Mouse (Mus musculus): ENCODE results near the gene Ckap5.

Gene Ckap5

GRCm38 (mm10) chr2:91628171-91628570, 101.6 kb downstream of the Ckap5 start:
- no peak for DNase-seq

- DNase-seq = no peak
These were observed 103.1 kb downstream of the Ckap5 start for GRCm38 (mm10) chr2:91629682-91630081.

GRCm38 (mm10) chr2:91630384-91630783, 103.8 kb downstream of the Ckap5 start:
- DNase-seq = no peak

- no peak for DNase-seq
These were observed 105.3 kb downstream of the Ckap5 start for GRCm38 (mm10) chr2:91631826-91632225.

- DNase-seq = no peak
These were observed 105.8 kb downstream of the Ckap5 start for GRCm38 (mm10) chr2:91632316-91632715.

- DNase-seq = no peak
These were observed 106.9 kb downstream of the Ckap5 start for GRCm38 (mm10) chr2:91633334-91633977.

DNA sequence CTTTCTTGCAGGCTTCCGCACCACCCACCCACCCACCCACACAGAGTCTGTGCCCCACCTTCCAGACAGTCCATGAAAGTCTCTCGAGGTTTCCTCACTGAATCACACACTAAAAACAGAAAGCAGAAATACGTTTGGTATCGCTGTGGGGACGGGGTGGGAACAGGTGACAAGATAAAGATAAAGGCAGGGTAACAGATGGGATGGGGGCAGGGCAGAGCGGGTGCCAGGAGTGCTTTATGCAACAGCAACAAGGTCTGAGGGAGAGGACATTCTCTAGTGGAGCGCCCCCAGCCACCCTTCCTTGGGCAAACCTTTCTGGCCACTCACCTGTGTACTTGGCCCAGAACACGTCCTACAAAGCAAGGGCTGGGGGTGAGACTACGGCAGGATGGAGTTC, 108.3 kb downstream of the Ckap5 start:
- no peak for DNase-seq

DNA sequence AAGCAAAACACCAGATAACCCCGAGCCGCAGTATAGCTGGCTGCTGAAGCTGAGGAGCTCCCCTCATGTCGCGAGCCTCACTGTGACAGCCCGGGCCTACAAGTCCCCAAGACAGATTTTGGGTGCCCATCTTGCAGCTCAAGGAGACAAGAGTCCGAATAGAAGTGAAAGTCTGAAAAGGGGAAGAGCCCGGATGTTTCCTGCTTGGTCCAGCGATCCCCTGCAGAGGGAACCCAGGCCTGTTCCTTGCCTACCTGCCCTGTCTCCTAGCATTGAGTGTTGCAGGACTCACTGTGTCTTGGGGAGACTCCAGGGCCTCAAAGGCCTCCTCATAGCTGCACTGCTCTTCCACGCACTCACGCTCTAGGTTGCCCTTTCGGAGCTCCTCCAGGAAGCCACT, 108.9 kb downstream of the Ckap5 start:
- DNase-seq = no peak

DNA sequence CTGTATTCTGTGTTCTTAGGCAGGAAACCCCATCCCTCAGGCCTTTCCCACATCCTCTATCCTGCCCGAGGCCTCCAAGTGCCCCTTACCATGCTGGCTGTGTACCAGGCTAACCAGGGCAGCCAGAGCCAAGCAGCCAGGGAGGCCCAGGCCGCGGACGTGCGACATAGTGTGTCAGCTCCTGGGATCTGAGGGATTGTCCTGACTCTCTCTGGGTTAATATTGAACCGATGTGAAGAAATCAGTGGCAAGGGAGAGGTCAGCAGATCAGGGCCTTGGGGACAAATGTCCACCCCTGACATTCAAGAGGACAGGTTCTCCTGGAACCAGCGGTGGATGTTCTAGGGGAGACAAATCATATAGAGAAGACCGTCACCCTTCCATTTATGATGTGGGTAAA, 109.7 kb downstream of the Ckap5 start, which contains the start of gene F2:
F2 (minus strand) TSS at position 186 of the 400 bp plus-strand sequence.
- no peak for DNase-seq

- DNase-seq = no peak
These were observed 110.3 kb downstream of the Ckap5 start for GRCm38 (mm10) chr2:91636727-91637338.

DNA sequence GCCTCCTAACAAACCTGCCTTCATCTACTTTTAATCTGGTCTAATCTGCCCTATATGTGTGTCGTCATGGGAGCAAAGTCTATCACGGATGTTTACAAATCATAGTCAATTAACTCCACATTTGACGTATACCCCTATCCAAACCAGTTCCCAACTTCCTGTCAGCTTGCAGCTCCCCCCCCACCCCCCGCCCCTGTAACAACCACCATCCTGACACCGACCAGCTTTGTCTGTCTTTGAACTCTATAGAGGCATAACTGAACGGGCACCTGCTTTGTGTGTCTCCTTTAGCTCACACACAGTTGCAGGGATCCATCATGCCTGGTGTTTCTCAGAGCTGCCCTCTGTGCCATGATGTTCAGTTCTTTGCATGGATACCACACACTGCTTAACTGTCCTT, 112.4 kb downstream of the Ckap5 start:
- no peak for DNase-seq

GRCm38 (mm10) chr2:91642825-91643415, 116.4 kb downstream of the Ckap5 start:
- no peak for DNase-seq

DNA sequence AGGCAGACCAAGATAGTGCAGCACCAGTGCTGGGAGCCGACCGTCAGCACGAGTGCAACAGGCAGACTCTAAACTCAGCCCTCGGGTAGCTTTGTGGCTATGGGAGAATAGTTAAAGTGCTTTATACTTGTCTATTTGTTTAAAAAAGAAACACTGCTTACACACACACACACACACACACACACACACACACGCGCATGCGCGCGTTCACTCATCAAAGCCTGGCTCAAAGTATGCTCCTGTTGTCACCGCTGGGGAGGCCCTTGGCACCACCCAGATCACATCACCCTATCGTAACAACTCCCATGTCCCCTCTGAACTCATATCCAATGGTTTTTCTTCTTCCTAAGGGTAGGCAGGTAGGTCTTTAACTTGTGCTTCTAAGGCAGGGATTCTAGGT, 117.5 kb downstream of the Ckap5 start:
- DNase-seq = no peak

DNA sequence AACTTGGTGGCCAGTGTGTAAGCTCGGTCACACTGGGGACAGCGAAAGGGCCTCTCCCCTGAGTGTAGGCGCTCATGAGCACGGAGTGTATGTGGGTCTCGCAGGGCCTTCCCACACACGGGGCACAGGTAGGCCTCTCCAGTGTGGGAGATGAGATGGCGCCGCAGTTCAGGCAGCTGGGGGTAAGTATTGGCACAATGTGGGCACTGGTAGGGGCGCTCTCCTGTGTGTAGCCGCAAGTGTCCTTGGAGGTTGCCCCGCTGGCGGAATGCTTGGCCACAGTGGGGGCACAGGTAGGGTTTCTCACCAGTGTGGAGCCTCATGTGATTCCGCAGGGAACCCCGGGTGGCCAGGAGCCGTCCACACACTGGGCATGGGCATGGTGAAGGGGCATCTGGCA, 118.8 kb downstream of the Ckap5 start:
- DNase-seq = no peak

DNA sequence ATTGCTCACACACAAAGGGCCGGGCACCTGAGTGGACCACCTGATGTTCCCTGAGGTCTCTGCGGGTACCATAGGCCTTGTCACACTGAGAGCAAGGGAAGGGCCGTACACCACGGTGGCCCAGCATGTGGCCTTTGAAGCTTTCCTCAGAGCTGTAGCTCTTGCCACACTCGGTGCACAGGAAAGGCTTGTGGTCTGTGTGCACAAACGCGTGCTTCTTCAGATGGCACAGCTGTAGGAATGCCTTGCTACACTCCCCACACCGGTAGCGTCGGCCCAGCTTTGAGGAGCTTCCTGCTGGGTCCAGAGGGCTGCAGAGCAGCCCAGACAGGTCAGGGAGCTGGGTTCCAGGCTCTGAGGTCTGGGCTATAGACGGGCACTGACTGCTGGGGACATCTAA, 119.2 kb downstream of the Ckap5 start:
- no peak for DNase-seq

DNA sequence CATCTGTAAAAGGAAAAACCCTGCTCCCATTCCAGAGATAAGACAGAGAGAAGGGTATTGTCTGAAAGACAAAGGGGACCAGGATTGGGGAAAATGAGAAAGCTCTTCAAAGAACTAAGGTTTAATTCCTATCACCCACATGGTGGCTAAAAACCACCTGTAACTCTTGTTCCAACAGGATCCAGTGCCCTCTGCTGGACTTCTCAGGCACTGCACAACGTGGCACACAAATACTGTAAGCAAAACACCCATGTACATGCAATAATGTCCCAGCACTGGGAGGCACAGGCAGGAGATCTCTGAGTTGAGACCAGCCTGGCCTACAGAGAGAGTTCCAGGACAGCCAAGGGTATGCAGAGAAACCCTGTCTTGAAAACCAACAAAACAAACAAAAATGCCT, 120.2 kb downstream of the Ckap5 start:
- no peak for DNase-seq

- DNase-seq = no peak
These were observed 122.6 kb downstream of the Ckap5 start for GRCm38 (mm10) chr2:91649152-91649551.

GRCm38 (mm10) chr2:91649553-91650359, 123.2 kb downstream of the Ckap5 start, which contains the start of the genes Zfp408 and Arhgap1:
Gene Zfp408, minus strand, starts transcription at chr2:91649791.
Gene Arhgap1, plus strand, starts transcription at chr2:91649860.
- DNase-seq = peak; percentile 96

DNA sequence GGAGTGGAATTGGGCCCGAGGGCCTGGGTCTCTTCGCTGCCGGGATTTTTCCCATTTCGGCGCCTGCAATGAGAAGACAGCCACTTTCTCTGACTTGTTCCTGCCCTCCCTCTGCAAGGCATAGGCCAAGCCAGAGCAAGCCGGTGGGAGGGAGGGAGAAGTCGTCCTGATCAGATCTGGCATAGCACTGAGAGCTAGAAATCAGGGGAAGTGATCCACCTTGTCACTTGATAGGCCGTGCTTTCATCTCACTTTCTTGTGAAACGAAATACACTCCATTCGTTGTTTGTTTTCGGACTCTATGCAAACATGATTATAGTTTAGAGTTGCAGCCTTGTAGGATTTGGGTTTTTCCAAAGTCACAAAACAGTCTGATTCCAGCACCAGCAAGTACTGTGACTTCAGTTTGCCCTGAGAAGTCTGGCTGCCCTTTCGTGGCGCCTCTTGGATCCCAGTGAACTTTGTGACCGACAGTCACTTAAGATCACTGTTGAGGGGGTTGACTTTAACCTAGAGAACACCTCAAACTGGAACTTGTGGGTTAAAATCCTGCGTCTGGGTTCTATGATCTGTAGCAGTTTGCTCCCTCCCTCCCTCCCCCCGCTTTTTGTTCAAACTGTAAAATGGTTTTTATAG, 123.9 kb downstream of the Ckap5 start:
- DNase-seq = no peak

DNA sequence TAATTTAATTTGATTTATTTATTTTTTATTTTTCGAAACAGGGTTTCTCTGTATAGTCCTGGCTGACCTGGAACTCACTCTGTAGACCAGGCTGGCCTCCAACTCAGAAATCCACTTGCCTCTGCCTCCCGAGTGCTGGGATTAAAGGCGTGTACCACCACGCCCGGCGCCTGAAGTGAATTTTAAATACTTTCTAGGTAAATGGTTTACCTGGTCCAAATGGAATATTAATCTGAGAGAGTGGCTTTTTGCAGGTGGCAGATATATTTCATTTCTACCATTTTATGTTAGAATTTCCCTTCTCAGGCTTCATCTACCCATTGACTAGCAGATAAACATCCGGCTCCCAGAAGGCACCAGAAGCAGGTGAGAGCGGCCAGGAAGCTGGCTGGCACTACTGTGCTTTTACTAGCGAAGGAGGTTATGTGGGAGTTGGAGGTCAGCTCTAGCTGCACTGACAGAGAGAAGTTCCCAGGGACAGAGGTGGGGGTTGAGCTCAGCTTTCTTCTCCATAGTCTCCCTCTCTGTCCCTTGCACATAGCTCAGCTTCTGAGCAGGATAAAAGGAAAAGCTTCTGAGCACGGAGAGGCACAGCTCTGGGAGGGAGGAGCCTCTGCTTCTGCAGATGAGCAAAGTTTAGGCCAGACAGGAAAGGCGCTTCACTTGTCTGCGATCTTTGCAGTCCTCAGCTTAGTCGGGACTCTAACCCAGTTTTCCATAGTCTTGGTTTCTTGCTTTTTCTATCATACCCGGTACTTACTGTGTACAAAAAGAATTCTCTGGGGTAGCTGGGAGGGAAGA, 125.1 kb downstream of the Ckap5 start:
- DNase-seq = no peak

GRCm38 (mm10) chr2:91652863-91653262, 126.3 kb downstream of the Ckap5 start:
- no peak for DNase-seq

DNA sequence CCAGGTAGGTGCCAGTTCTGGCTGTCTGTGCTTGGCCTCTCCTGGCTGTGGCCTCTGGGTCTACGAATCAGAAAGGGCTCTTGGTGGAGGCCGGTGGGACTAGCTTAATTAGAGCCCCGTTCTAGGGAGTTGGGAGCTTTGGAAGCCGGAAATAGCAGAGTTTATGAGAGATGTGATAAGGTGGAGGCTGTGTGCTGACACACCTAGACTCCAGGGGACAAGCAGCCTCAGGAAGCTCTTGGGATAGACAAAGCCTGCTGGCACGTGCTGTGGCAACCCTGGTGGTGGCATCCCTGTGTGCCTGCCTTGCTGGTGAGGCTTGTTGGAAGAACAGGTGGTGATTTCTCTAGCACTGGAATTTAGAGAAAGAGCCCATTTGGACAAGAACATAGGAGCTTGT, 128.8 kb downstream of the Ckap5 start:
- no peak for DNase-seq

Measured in kidney, adult 11 months (tissue).